Mouse (Mus musculus): ENCODE data around the gene Csf3.

GRCm38 (mm10) chr11:98697225-98697624, 3.8 kb upstream of the Csf3 start:
- TF ChIP-seq CTCF (IDR thresholded peaks at IDR 0.05 in 2 of 3, conservative IDR thresholded peaks at IDR 0.05 in 1 of 3; ENCODE audit: control insufficient read depth in 1 of 3, insufficient read depth in 1 of 3, low read depth in 2 of 3, low read length in 3 of 3, poor library complexity in 1 of 3, severe bottlenecking in 1 of 3), result no peak
- TF ChIP-seq POLR2AphosphoS2 (IDR thresholded peaks at IDR 0.05; ENCODE audit: low read length), result no peak
- no peak for TF ChIP-seq SIN3A (IDR thresholded peaks at IDR 0.05; ENCODE audit: low read length)
- TF ChIP-seq MAX (IDR thresholded peaks at IDR 0.05; ENCODE audit: low read length), result no peak
- TF ChIP-seq MXI1 (IDR thresholded peaks at IDR 0.05; ENCODE audit: low read depth, low read length), result no peak
- TF ChIP-seq ZC3H11A (IDR thresholded peaks at IDR 0.05; ENCODE audit: low read depth, low read length), result no peak
- TF ChIP-seq POLR2A (IDR thresholded peaks at IDR 0.05; ENCODE audit: control insufficient read depth in 1 of 2, insufficient read depth in 1 of 2, low read depth in 1 of 2, low read length in 2 of 2, poor library complexity in 1 of 2), result no peak; a peak in 1 of 4 replicates
- TF ChIP-seq USF1 (IDR thresholded peaks at IDR 0.05; ENCODE audit: low read depth, low read length), result no peak
- TF ChIP-seq MAFK (IDR thresholded peaks at IDR 0.05; ENCODE audit: borderline replicate concordance, low read depth, low read length), result no peak
- no peak for TF ChIP-seq RAD21 (IDR thresholded peaks at IDR 0.05; ENCODE audit: low read depth, low read length)
- no peak for TF ChIP-seq ELF1 (IDR thresholded peaks at IDR 0.05; ENCODE audit: low read depth, low read length)
- TF ChIP-seq MYB (IDR thresholded peaks at IDR 0.05; ENCODE audit: low read depth, low read length), result no peak
- no peak for TF ChIP-seq RCOR1 (IDR thresholded peaks at IDR 0.05; ENCODE audit: low read depth, low read length)
- no peak for TF ChIP-seq TBP (IDR thresholded peaks at IDR 0.05; ENCODE audit: low read depth, low read length)

All from MEL (cell line).